Mouse (Mus musculus) frontal cortex, postnatal 25 days (tissue): ENCODE measurements around the gene Mgll.

Experiments
- DNase-seq, 2 experiments: peaks; one replicate each; pipeline ENCODE4 v3.0.0; 2022; ENCODE audit warnings: low spot score in 2 of 2

Mgll gene

GRCm38 (mm10) chr6:88828206-88829009 lies 104.2 kb downstream of the Mgll start:
- DNase-seq = no peak

- DNase-seq = no peak
These were observed 105.4 kb downstream of the Mgll start for GRCm38 (mm10) chr6:88829579-88829978.

DNA sequence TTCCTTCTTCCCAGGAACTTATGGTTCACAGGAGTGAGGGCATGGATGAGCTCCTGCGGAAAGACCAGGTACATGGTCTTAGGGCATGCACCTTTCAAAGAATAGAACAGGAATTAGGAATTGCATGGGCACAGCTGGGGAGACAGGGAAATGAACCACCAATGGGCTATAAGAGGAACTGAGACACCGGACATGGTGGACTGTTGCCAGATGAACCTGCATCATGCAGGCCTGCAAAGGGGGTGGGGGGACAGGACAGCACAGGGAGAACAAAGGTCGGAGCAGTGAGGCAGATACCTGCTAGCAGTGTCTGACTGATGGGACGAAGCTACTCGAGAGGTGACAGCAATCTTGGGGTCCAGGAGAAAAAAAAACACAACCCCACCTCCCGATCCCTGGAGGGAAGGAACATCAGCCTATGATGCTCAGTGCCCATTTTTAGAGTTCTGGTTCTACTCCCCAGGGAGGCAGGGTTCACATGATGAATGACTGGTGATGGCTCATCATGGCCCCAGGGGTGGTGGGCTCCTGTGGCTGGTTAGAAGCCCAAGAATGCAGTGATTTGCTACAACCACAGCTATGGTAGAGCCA lies 106.0 kb downstream of the Mgll start:
- no peak for DNase-seq

DNA sequence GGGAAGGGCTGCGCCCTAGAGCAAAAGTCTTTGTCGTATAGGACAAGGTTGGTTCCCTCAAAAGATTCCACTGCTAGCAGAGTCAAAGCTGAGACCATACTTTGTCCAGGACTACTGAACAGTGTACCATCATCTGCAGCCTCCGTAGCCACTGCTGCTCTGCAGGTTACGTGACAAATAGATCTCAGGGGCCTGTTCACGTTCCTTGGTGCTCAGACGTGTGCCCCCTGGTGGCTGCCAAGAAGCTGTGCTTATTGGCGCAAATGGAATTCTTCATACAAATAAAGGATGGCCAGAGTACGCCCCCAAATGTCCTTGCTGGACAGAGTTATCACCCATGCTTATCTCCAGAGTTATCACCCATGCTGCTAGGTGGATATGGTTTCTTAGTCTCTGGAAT lies 107.2 kb downstream of the Mgll start:
- DNase-seq = no peak

DNA sequence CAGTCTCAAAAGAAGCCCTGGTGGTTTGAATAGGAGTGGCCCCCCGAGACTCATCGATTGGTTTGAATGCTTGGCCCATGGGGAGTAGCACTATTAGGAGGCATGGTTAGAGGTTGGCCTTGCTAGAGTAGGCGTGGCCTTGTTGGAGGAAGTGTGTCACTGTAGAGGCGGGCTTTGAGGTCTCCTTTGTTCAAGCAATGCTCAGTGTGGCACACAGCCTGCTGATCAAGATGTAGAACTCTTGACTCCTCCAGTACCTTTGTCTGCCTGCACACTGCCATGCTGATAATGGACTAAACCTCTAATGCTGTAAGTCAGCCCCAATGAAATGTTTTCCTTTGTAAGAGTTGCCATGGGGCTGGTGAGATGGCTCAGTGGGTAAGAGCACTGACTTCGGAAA lies 108.5 kb downstream of the Mgll start:
- DNase-seq = no peak

DNA sequence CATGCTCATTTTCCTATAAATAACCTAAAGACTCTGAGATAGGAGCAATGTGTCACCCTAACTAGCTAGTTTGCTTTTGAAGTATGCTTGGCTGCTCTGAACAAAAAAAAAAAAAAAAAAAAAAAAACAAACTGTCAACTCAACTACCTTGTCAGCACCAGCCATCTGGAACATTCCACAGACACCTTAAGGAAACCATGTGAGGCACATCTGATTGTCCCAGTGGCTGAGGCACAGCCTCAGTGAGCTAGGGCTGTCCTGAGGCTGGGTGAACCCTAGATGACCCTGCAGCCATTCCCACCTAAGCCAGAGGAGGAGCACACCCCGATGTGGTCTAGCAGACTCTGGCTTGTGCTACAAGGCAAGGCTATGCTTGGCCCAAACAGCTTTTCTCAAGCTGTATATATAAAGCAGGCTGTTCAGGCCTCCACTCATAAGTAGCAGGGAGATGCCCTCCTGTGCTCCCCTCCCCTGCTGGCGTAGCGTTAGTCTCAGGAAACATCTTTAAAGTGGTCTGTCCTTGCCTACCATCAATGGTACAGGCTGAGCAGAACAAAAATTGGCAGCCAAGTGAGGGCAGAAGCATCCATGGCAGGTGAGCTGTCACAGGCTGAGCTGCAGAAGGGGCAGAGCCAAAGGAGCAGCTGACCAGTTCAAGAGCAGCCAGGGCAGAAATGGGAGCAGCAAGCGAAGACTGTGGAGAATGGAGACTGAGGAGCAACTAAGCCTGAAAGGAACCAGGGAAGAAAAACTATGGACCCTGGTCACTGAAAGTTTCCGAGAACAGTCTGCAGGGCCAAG lies 109.3 kb downstream of the Mgll start:
- no peak for DNase-seq

DNA sequence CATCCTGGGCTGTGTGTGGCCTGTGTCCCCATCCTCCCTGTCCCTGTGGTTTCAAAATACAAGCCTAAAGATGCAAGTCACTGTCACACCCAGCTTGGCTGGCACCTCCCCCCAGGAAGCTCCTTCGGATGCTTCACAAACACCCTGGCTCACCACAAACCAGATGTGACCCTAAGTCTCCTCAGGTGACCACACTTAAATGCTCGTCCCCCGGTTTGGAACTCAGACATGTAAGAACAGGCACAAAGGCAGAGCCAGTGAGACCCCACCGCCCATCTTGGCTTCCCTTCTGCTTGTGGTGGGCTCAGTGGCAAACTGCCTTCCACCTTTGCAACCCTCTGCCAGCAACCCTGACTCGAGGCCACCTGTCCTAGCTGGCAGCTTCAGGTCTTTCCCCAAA lies 110.8 kb downstream of the Mgll start:
- DNase-seq = no peak

DNA sequence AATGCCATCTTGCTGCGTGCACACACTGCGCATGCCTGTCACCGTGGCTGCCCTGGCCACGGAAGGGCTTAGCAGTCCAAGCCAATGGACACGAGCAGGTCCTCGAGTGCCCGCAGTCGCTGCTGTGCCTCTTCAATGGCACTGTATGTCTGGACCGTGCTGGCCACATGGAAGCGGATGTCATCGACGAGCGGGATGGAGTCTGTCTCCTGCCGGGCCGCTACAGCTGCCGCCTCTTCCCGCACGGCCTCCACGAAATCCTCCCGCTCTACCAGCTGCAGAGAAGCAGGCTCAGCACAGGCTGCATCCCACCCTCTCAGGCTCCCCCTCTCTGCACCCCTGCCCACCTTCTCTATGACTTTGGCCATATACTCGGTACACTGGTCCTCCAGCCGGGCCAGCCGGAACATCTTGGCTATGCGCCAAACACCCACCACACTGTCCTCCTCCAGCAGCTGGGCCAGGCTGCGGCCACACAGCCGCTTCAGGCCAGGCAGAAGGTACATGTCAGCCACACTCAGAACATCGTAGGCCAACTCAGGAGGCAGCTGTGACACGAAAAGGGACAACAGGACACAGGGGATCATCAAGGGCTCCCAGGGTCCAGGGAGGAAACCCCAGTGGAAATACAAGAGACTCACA lies 112.1 kb downstream of the Mgll start:
- no peak for DNase-seq

GRCm38 (mm10) chr6:88837999-88838398 lies 113.8 kb downstream of the Mgll start:
- DNase-seq = no peak

- DNase-seq = no peak
These were observed 114.4 kb downstream of the Mgll start for GRCm38 (mm10) chr6:88838613-88839012.

DNA sequence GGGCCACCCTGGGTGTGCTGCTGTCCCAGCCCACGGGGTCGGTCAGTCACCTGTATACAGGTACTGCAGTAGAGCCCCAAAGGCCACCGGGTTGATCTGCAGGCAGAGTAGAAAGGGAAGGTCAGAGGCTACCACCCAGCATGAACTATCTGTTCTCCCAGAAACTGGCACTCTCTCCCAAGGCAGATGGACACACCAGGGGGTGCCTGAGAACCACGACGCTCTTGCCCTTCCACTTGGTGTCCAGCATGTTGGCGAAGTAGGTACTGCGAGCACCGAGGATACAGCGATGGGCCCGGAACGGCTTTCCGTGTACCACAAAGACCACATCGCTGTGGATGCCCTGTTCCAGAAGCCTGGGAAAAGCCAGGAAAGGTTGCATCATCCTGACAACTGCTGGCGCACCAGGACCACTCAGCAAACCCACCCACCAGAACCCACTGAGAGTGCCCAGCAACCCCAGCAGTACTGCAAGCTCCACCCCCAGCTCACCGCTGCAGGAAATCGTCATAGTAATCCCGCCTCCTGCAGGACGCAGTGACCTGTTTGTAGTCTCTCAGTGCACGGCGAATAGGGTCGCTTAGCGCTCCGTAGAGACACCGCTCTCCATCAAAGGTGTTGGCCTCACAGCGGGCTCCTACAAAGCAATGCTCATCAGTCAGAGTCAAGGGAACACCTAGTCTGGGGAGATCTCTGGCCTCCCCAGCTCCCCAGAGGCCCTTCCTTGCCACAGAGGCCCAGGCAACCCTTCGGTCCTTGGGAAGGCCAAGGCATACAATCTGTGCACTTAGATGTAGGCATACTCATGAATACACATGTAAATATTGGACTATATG lies 115.1 kb downstream of the Mgll start:
- DNase-seq = no peak

DNA sequence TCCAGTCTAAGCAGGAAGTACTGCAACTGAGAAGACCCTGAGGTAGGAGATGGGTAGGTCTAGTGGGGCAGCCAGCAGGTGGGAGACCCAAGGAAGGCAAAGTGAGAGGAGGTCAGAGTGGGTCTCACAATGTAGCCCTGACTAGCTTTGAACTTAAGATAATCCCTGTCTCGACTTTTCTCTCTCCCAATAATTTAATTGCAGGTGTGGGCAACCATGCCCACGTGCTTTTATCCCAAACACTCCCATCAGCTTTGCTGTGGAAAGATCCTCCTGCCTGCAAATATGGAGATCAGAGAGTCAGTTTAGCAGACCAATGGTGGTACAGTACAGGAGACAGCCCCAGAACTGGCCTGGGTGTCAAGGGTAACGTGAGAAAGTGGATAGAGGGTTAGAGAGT lies 116.0 kb downstream of the Mgll start:
- no peak for DNase-seq

GRCm38 (mm10) chr6:88840791-88841513 lies 116.7 kb downstream of the Mgll start:
- no peak for DNase-seq

DNA sequence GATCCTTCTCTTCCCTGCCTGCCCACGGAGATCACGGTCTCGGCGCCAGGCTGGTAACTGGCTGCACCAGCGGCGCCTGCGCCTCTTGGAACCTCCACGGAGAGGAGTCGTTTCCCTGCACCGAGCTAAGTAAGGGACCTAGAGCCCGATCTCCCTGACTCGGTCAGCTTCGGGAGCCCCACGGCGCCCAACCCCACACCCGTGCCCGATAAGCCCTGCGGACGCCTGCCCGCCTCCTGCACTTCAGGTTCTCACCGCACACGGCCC lies 117.2 kb downstream of the Mgll start:
- DNase-seq = no peak

GRCm38 (mm10) chr6:88841781-88842689 lies 117.8 kb downstream of the Mgll start, which contains the start of gene Abtb1:
Gene Abtb1, minus strand, starts transcription at chr6:88841984.
- DNase-seq = peak; percentile 93 to 98

DNA sequence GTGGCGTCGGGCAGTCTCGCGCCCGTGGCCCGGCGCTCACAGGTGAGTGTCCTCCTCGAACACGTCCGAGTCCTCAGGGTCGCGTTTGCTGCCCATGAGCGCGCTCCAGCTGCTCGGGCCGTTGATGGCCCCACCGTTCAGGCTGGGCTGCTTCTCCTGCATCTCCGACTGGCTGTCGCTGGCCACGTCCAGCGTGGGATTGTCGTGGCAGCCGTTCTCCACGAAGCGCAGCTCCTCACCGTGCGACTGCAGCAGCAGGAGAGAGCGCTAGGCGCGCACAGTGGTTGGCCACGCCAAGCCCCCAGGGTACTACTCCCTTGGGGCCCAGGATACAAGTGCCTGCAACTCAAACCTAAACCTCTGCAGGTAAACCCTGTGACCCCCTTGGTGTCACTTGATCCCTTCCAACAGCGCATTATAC lies 118.5 kb downstream of the Mgll start:
- DNase-seq = peak in 1 of 2 experiments; percentile 51

GRCm38 (mm10) chr6:88843241-88843640 lies 119.0 kb downstream of the Mgll start:
- DNase-seq = no peak

- no peak for DNase-seq
These were observed 119.8 kb downstream of the Mgll start for GRCm38 (mm10) chr6:88843781-88844725.
